Mouse (Mus musculus) heart, adult 11 months (tissue): Measurements from ENCODE around the gene Insr.
"Not testable (repeated sequence)": the region's sequence is repeated elsewhere in the genome, so short reads cannot be mapped to it uniquely, and the experiment has no call there.

Experiments used
- DNase-seq: peaks from one replicate; pipeline ENCODE4 v3.0.0; 2022

Gene Insr

DNA sequence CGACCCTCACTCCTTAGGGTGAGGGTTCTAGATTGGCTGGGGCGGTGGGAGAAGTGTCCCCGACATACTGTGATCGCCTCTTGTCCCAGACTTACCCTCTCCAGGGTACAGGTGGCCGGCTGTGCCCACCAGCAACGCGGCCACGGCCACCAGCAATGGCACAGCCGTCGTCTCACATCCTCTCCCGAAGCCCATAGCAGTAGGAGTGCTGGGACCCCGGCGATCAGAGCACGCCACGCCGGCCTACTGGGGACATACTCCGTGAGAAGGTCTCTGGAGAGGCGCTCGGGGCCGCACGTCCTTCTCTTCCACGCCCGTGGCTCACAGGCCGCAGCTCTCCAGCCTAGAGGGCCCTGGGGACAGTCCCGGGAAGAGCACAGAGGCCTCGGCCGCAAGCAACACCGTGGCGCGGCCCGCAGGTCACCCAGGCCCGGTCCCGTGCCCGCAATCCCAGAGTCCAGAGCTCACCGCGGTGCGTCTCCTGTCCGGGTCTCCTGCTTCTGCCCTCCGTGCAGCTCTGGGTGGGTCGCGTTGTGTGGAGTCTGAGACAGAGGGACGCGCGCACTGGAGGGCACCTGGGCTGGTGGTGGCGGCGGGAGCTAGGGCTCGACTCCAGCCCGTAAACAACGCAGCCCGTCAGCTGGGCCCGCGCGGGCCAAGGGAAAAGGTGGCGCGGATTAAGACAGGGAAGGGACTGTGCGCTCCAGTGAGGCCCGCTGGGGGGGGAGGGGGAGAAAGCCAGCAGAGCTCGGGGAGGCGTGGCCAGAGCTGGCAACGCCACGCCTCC, at the start of gene Insr:
Gene Insr, minus strand, starts transcription at position 684 of the 787 bp plus-strand sequence.
- DNase-seq, result peak; percentile 99

DNA sequence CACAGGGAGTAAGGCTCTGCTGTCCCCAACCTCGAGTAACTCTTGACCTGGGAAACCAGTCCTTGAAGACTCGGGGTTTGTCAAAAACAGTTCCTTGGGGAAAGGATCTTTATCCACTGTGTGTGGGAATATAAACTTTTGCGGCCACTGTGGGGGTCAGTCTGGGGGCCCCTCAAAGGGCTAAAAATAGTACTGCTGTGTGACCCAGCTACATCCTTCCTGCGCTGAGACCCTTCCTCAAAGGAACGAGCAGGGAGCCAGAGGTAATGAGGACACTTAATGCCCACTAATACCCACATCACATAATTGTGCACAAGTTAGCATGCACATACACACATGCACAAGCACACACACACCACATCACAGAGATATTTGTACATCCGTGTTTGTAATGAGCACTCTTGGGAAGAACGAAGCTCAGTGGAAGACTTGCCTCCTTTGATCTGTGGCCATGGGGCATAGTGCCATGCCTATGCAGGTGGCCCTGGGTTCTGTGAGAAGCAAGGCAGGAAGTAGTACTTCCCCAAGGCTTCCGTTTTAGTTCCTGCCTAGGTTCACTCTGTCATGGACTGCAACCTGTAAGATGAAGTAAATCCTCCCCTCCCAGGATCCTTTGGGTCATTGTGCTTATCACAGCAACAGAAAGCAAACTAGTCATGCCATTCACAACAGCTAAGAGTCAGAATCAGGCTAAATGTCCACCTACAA, 48.3 kb upstream of the Insr start:
- DNase-seq, result peak; percentile 82

DNA sequence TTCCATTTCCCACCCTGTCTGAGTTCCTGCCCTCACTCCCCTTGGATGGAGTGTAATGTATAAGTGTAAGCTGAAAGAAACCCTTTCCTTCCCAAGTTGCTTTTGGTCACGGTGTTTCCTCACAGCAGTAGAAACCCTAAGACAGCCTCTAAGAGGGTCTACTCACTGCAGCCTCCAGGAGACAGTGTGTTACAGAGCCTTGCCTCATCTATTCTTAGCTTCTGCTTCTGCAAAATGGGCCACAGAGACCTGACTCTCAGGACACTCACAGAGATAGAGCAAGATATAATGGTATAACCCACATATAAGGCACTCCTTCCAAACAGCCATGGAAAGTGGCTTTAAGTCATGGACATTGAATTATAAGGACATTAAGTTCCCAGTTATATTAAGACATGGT, 47.6 kb upstream of the Insr start:
- no peak for DNase-seq

DNA sequence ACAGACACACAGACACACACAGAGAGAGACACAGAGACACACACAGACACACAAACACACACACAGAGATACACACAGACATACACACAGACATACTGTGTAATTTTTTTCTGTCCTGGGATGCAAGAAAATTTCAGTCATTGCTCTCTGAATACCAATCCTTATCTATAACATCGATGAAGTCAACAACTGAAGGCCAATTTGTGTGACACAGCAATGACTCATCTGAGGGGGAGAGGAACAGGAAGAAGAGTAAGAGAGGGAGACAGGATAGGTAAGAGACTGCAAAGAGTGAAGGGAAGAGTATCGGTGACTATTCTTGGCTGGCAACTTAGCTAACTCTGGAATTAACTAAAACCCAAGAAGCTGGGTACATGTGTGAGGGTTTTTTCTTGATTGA, 44.8 kb upstream of the Insr start:
- DNase-seq, result no peak

DNA sequence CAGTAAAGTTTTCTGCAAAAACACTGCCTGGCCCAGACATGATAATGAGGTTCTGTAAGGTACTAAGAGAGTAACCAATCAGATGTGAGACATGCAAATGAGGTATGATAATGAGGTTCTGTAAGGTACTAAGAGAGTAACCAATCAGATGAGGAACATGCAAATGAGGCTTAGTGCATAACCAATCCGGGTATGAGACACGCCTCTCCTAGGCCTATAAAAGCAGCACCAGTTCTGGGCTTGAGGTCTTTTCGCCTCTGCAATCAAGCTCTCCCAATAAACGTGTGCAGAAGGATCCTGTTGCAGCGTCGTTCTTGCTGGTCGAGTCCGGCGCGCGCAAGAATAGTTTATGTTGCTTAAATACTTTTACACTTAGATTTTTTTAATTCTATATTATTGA, 39.9 kb upstream of the Insr start:
- peak; percentile 70 for DNase-seq

DNA sequence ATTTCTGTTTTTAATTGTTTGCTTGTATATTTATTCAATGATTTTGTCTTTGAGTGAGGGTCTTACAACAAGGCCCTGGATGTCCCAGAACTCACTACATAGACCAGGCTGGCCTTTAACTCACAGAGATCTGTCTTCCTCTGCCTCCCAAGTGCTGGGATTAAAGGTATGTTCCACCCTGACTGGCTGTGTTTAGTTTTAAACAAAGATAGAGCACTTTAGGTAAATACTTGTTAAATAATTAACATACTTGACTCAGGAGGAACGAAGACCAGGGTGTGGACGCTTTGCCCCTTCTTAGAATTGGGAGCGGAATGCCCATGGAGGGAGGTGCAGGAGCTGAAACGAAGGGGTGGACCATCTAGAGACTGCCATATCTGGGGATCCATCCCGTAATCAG, 37.2 kb upstream of the Insr start:
- no peak for DNase-seq

DNA sequence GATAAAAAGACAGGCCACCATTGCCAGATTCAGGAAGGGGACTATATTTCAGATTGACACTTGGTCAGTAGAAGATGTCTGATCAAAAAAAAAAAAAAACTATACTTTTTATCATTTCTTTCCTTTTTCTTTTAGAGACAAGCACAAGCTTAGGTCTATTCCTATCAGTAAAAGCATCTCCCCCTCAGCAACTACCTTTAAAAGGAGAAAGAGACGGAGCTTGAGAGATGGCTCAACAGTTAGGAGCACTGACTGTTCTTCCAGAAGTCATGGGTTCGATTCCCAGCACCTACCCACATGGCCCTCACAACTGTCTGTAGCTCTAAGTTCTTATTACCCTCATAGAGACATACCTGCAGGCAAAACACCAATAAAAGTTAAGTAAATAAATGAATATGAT, 34.9 kb upstream of the Insr start:
- no peak for DNase-seq

DNA sequence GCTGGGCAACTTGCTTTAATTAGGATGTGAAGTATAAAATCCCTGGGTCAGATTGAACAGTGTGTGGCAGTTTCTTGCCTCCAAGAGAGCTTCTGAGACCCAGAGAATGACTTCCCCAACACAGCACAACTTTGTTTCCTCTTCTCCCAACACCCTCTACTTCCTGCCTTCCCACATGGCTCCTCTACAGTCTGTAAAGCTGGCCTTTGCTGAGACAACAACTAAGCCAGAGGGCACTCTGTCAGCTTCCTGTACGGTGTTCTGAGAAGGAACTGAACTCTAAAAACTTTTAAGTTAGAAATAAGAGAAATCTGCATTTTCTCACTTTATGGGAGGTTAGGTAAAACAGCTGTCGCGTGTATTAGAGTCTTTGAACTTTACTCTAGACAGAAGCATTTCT, 34.4 kb upstream of the Insr start:
- DNase-seq, result peak; percentile 93

DNA sequence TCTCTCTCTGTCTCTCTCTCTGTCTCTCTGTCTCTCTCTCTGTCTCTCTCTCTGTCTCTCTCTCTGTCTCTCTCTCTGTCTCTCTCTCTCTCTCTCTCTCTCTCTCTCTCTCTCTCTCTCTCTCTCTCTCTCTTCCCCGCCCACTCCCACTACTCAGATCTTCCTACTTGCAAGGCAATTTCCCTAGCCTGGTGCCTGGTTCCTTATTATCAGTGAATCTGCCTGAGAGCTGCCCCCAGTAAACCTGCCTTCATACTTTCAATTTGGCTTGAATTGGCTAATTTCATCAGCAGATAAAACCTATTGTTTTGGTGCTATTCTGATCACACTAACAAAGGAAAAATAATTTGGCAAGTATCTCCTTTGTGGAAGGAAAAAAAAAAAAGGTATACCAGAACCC, 34.0 kb upstream of the Insr start:
- DNase-seq, result not testable (repeated sequence)

DNA sequence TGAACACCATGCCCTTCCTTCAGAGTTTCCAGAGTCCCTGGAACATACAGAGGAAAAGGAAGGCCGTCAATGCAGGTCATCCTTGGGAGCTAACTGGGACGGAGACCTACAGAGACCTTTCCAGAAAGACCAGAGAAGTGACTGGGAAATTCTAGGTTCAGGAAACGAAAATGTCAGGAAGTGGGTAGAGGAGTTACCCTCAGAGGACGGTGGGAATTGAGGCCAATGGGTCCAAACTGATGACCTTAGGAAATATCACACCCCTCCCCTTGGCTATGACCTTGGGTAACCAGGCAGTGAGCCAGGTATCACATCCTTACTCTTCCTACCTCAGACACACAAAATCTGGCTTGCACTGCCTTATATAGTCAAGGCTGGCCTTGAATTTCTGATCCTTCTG, 32.1 kb upstream of the Insr start:
- DNase-seq, result peak; percentile 82

DNA sequence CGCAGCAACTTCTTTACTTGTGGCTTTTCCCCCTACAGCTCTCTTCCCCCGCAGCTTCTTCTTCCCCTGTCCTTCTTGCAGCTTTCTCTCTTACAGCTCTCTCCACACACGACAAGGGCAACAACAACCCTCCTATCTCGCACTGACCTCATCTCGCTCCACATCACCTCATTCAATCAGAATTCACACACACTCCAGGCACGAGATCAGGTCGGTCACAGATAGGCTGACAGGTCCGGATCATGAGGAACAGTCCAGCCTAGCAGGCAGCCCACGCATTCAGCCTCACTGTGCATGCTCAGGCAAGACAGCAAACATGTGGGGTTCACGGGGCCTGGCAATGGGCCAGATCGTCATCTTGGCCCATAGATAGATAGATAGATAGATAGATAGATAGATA, 30.2 kb upstream of the Insr start:
- DNase-seq, result peak; percentile 74

DNA sequence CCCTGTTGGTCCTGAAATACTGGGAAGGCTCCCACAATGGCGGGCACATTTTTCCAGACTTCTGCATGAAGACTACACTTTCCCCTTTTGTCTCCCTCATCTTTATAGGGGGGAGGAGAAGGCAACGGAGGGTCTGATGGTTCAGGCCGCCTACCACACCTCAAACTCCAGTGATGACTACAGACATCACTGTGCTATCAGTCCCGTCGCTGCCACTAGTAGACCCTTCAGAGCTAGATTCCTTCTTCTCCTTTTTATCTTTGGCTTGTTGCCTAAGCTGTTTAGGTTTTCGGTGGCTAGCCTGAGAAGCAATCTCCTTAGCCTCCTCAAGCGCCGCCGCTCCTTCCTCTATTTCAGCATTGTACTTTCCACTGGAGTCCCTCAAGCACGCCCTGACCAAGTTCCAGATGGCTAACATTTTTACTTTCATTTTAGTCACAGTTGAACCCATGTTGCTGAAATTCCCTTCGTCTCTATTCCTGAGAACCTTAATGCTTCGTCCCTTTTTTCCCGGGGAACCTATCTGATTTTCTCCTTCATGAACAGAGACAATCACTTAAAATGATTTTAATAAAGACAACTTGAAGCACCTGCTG, 28.9 kb upstream of the Insr start:
- DNase-seq, result peak; percentile 93

DNA sequence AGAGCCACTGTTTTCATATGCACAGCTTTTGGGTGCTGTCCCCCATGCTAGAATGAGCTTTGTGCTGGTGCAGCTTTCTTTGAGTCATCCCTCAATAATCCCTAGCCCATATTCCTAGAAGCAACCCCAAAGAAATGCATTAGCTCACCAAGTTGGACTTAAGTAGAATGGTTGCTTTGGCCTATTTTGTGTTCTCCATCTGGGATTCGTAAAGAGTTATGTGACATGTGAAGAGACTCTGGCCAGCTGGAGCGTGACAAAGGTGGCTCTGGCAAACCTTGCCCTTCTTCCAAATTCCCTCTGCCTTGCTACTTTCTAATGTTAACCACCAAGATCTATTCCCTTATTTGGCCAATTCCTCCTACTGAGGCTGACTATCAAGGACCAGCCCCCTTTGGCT, 22.7 kb upstream of the Insr start:
- peak; percentile 37 for DNase-seq

DNA sequence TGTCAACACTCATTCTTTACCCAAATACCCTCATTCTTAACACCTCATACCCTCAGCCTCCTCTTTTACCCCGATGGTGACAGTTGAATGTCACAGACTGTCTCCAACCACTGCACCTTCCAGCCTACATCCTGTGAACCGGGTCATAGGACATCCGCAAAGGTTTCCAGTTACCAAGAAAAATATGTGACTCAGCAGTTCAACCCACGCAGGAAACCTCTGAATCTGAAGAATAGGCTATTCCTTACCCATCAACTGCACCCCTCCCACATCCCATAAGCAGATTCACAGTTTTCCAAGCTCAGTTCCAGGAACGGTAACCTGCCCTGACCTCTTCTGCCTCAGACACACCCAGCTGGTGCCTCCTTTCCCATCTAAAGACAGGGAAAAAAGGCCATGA, 19.9 kb upstream of the Insr start:
- DNase-seq, result peak; percentile 83

DNA sequence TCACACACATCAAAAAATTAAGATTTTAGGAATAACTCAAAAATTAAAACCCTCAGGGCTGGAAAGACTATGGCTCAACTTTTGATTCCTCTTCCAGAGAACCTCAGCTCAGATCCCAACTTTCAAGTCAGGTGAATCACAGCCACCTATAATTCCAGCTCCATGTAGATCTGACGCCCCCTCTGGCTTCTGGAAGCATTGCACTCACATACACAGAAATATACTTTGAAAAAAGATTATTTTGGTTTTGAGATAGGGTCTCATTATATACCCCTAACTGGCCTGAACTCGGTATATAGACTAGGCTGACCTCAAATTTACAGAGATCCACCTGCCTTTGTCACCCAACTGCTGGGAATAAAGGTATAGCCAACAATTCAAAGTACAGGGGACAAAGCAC, 6.4 kb upstream of the Insr start:
- DNase-seq, result peak; percentile 45

DNA sequence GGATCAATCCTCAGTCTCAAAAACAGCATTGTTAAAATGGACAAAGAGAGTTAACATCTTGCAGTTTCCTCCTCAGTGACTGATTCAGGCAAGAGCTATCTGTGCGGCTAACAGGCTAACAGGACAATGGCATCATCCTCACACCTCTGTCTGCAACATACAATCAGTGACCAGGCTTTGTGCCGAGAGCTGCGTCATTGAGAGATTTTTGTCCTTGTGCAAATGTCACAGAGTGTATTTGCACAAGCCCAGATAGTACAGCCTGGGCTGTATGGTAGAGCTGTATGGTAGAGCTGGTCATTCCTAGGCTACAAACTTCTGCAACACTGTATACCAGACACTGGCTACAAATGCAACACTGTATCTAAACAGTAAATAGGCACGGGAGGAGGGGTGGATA, 5.2 kb upstream of the Insr start:
- DNase-seq, result peak; percentile 67

DNA sequence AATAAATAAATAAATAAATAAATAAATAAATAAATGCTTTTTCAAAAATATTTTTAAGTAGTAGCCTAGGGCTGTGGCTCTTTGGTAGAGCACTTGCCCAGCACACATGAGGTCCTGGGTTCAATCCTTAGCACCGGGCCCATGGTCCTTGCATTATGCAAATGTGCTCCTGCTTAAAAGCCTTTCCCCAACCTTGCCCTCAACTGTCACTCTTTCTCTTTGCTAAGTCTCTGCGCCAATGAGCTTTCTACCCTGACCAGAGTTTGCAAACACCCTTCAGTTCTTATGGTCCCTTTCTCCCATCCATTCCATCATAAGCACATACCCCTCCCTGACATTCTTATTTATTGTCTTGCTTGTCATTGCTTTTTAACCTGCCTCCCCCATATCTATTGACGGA, 1.9 kb upstream of the Insr start:
- peak; percentile 60 for DNase-seq

DNA sequence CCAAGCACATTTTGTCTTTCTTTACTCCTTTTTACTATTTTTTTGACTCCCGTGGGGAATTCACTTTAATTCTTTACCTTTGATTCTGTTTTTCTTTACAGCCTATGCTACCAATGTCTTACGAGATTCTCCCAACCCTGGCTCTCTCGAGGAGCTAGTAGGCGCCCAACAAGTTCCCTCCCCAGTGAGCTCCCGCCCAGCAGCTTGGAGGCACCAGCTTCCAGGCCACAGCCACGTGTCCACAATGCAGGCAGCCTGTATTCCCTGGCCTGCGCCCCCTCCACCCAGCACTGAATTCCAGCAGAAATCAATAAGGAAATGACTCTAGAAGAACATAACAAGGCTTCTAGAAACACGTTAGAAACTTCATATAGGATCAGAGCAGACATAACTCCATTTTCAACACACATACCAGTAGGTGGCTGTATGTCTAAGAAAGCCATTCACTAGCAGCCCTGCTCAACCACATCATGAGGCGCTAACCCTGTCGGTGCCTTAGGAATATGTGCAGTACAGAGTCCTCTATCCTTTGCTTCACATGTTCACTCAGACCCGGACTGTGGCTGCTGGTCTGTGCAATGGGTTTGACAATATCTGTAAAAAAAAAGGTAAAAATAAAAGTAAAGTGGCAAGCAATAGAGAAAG, 971 bp upstream of the Insr start:
- DNase-seq, result peak; percentile 96

DNA sequence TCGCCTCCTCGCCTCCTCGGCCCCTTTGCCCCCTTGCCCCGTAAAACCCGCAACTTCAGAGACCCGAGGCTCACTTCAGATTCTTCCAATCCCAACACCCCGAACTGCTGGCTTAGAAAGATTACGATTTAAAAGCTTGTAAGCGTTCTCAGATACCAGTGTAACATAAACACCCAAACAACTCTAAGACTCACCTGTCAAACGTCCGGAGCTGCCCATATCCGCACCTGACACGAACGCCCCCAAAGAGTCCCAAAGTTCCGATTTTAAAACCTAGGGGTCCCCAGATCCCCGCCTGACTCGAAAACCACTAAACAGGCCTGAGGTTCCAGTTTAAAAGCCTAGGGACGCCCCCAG, 282 bp upstream of the Insr start:
- no peak for DNase-seq

DNA sequence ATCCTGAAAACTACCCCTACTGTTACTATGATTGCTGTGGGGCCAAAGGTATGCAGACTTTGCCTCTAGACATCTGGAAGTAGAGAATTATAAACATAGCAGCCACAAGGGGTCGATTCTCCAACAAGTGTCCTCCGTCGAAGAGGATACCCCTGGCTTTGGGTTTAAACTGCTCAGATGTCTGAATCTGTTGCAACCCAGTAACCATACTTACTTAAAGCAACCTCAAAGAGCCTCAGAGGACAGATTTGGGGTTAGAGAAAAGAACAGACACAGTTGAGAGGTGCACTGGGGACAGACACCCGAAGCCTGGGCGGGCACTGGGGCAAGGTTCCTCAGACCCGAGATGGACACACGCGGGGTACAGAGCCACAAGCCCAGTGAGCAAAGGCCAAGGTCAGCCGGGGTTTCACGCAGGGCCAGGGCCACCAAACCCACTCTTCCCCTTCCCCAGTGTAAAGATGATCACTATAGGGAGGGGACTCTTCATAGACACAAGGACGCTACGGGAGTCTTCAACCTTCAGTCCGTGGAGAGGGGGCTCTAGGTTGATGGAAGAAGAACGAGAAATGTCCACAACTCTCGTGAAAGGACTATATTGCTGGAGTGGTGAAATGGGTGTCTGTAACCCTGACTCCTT, 1.1 kb downstream of the Insr start:
- peak; percentile 91 for DNase-seq

DNA sequence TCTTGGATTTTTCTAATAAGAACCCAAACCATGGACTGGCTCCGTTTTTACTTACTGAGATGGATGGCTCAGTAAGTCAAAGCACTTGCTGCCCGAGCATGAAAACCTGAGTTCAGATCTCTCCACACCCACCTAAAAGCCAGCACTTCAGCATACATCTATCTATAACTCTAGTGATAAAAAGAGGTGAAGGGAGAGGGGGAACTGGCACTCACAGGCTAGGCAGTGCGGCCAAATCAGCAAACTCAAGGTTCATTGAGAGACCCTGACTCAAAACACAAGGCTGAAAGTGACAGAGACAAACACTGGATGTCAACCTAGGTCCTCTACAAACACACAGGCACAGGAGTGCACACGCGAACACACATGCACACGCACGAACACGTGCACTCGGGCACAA, 2.2 kb downstream of the Insr start:
- peak; percentile 81 for DNase-seq

DNA sequence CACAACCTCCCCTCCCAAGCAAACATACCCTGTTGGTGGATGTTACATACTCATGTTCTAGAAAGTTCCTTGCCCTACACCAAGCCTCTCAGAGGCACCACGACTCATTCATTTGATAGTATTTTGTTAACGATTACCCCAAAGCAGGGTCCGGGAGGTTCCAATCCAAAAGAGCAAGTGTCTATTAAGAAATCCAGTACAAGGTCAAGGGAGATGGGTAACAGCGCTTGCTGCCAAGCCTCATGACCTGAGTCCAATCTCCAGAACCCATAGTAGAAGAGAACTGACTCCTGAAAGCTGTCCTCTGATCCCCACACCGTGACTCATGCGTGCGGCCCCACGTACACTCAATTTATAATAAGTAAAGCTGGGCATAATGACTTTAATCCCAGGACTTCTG, 3.4 kb downstream of the Insr start:
- DNase-seq, result peak; percentile 87

DNA sequence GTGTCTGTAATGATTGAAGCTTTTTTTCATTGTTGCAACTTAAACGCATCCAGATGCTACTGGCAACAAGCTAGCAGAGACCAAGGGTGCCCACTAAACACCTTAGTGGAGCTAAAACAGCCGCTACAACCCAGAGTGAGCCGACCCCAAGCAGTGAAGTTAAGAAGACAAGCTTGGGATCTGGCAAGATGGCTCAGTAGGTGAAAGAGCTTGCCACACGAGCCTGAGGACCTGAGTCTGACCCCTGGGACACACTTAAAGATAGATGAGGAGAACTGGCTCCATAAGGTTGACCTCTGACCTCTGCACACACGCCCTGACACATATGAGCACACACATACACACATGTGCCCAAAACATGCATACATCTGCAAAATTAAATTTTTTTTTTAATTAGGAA, 4.2 kb downstream of the Insr start:
- DNase-seq, result peak; percentile 83
